Mouse (Mus musculus) frontal cortex, adult 2 months (tissue): ENCODE measurements around the gene Cd99l2. TPM values are rescaled to one million over a fixed set of nuclear protein-coding genes. Genes with fewer than 3 reads are reported as not detected.
"Not testable (repeated sequence)": the region's sequence is repeated elsewhere in the genome, so short reads cannot be mapped to it uniquely, and the experiment has no call there.

Experiments
- DNase-seq, 2 experiments: peaks; one replicate each; pipeline ENCODE4 v3.0.0; 2022; ENCODE audit warnings: low spot score in 1 of 2; ENCODE audit errors: extremely low spot score in 1 of 2
- polyA plus RNA-seq: library from polyadenylated mRNA; depleted of rRNA; stranded (reverse); fragments of >200 nt; gene quantifications from 2 replicates; pipeline ENCODE4 v1.2.3, GENCODE M21; 2012; rRNA removed

Cd99l2 gene
- 45.1 and 51.3 TPM in 2 replicates for polyA plus RNA-seq

GRCm38 (mm10) chrX:71492634-71493278, at the start of gene Cd99l2:
Gene Cd99l2, minus strand, starts transcription at chrX:71492849.
- peak; percentile 63 to 78 for DNase-seq

GRCm38 (mm10) chrX:71540821-71541510, 48.3 kb upstream of the Cd99l2 start:
- DNase-seq, result no peak

- no peak for DNase-seq
Observed at GRCm38 (mm10) chrX:71537791-71538190, 45.1 kb upstream of the Cd99l2 start.

GRCm38 (mm10) chrX:71534102-71534501, 41.5 kb upstream of the Cd99l2 start:
- DNase-seq, result no peak

GRCm38 (mm10) chrX:71532635-71533034, 40.0 kb upstream of the Cd99l2 start:
- DNase-seq, result no peak

- no peak for DNase-seq
Observed at GRCm38 (mm10) chrX:71528646-71529045, 36.0 kb upstream of the Cd99l2 start.

GRCm38 (mm10) chrX:71528150-71528549, 35.5 kb upstream of the Cd99l2 start:
- no peak for DNase-seq

GRCm38 (mm10) chrX:71527461-71527860, 34.8 kb upstream of the Cd99l2 start:
- no peak for DNase-seq

- no peak for DNase-seq
Observed at GRCm38 (mm10) chrX:71525593-71526299, 33.1 kb upstream of the Cd99l2 start.

GRCm38 (mm10) chrX:71524310-71524709, 31.7 kb upstream of the Cd99l2 start:
- no peak for DNase-seq

GRCm38 (mm10) chrX:71522889-71523288, 30.2 kb upstream of the Cd99l2 start:
- no peak for DNase-seq

- no peak for DNase-seq
Observed at GRCm38 (mm10) chrX:71519252-71519651, 26.6 kb upstream of the Cd99l2 start.

- not testable (repeated sequence) for DNase-seq
Observed at GRCm38 (mm10) chrX:71506591-71506990, 13.9 kb upstream of the Cd99l2 start.

- DNase-seq, result peak; percentile 2 to 49
Observed at GRCm38 (mm10) chrX:71493279-71493656, 619 bp upstream of the Cd99l2 start.

- DNase-seq, result no peak
Observed at GRCm38 (mm10) chrX:71491931-71492633, 567 bp downstream of the Cd99l2 start.

GRCm38 (mm10) chrX:71489353-71489752, 3.3 kb downstream of the Cd99l2 start:
- no peak for DNase-seq

GRCm38 (mm10) chrX:71482244-71482643, 10.4 kb downstream of the Cd99l2 start:
- DNase-seq, result no peak

- no peak for DNase-seq
Observed at GRCm38 (mm10) chrX:71475992-71476391, 16.7 kb downstream of the Cd99l2 start.

- DNase-seq, result no peak
Observed at GRCm38 (mm10) chrX:71475497-71475896, 17.2 kb downstream of the Cd99l2 start.

GRCm38 (mm10) chrX:71475084-71475483, 17.6 kb downstream of the Cd99l2 start:
- DNase-seq, result no peak
